Mouse (Mus musculus) MEL (cell line): ENCODE measurements around the gene Tbc1d1.

ENCODE experiments used
- E2F4 ChIP-seq: IDR thresholded peaks from 2 replicates; pipeline ENCODE4 v1.6.1; 2011; ENCODE audit warnings: low read depth, low read length, improper control_type of control experiment, borderline replicate concordance
- EP300 ChIP-seq, 2 experiments: IDR thresholded peaks; 2 replicates each; pipeline ENCODE4 v1.6.1; 2011; ENCODE audit warnings: improper control_type of control experiment in 2 of 2, low read length in 2 of 2, low read depth in 1 of 2, mild to moderate bottlenecking in 1 of 2
- ETS1 ChIP-seq: IDR thresholded peaks from 2 replicates; pipeline ENCODE4 v1.6.1; 2012; ENCODE audit warnings: low read depth, mild to moderate bottlenecking, inconsistent platforms, low read length, improper control_type of control experiment, moderate library complexity
- MYC ChIP-seq: IDR thresholded peaks from 2 replicates; pipeline ENCODE4 v1.6.1; 2011; ENCODE audit warnings: low read depth, mild to moderate bottlenecking, low read length, improper control_type of control experiment, moderate library complexity
- RCOR1 ChIP-seq: IDR thresholded peaks from 2 replicates; pipeline ENCODE4 v1.6.1; 2012; ENCODE audit warnings: low read depth, mild to moderate bottlenecking, inconsistent platforms, low read length, improper control_type of control experiment
- TCF12 ChIP-seq: IDR thresholded peaks from 2 replicates; pipeline ENCODE4 v1.6.1; 2014; ENCODE audit warnings: low read depth, mild to moderate bottlenecking, inconsistent platforms, low read length, improper control_type of control experiment, moderate library complexity
- USF2 ChIP-seq, 2 experiments: IDR thresholded peaks; 2 replicates each; pipeline ENCODE4 v1.6.1; 2011 to 2012; ENCODE audit warnings: improper control_type of control experiment in 2 of 2, low read length in 2 of 2, borderline replicate concordance in 1 of 2, inconsistent platforms in 1 of 2, low read depth in 1 of 2, mild to moderate bottlenecking in 1 of 2; ENCODE audit not compliant: insufficient read depth in 1 of 2

DNA sequence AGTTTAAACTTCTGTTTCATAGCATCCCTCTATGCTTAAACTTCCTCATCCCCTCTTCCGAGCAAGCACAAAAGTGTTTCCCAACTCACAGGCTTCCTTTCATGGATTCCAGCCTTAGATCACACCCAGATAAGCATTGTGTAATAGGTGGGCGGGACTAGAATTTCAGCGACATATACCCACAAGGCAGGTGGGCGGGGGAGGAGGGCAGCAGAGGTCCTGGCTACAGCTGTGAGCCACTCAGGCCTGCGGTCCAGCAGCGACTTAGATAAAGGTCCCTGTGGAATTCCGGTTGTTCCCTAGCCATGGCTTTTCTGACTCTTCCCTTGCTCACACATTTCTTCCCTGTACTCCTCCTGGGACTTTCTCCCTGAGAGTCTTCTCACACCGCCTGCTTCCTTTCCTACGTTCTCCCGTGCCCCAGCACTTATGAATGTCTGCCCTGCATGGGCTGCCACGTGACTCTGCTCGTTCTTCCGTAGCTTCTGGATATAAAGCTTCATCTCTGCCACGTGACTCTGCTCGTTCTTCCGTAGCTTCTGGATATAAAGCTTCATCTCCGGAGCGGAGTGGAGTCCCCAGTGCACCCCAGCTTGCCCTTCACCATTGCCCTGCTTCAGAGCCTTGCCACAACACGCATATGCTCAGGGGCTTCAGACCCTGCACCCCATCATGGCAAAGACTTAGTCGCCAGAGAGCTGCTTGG is 142.4 kb downstream of the Tbc1d1 start:
- TF ChIP-seq EP300 (IDR thresholded peaks at IDR 0.05; ENCODE audit: low read depth in 1 of 2, low read length in 2 of 2) (no peak), E2F4 (no peak), RCOR1 (no peak), USF2 (IDR thresholded peaks at IDR 0.05; ENCODE audit: borderline replicate concordance in 1 of 2, insufficient read depth in 1 of 2, low read depth in 1 of 2, low read length in 2 of 2) (no peak), TCF12 (no peak), ETS1 (no peak), MYC (no peak)
